Mouse (Mus musculus): Measurements from ENCODE around the gene Dirc2.

Gene Dirc2

GRCm38 (mm10) chr16:35768785-35769642, at the start of gene Dirc2:
TSS of gene Dirc2 (minus strand) at chr16:35769356.
- peak; percentile 79 to 83 for DNase-seq (ENCODE audit: low spot score in 2 of 2)

GRCm38 (mm10) chr16:35817255-35818089, 48.3 kb upstream of the Dirc2 start:
- peak; percentile 86 to 91 for DNase-seq (ENCODE audit: low spot score in 2 of 2)

- no peak for DNase-seq (ENCODE audit: low spot score in 2 of 2)
Measured at GRCm38 (mm10) chr16:35813119-35813518, 44.0 kb upstream of the Dirc2 start.

- no peak for DNase-seq (ENCODE audit: low spot score in 2 of 2)
Measured at GRCm38 (mm10) chr16:35808838-35809237, 39.7 kb upstream of the Dirc2 start.

- DNase-seq (ENCODE audit: low spot score in 2 of 2), result no peak
Measured at GRCm38 (mm10) chr16:35807663-35807992, 38.5 kb upstream of the Dirc2 start.

- DNase-seq (ENCODE audit: low spot score in 2 of 2), result no peak
Measured at GRCm38 (mm10) chr16:35806973-35807662, 38.0 kb upstream of the Dirc2 start.

GRCm38 (mm10) chr16:35803723-35804122, 34.6 kb upstream of the Dirc2 start:
- DNase-seq (ENCODE audit: low spot score in 2 of 2), result no peak

GRCm38 (mm10) chr16:35802163-35802562, 33.0 kb upstream of the Dirc2 start:
- DNase-seq (ENCODE audit: low spot score in 2 of 2), result no peak

GRCm38 (mm10) chr16:35791962-35792521, 22.9 kb upstream of the Dirc2 start:
- no peak for DNase-seq (ENCODE audit: low spot score in 2 of 2)

- no peak for DNase-seq (ENCODE audit: low spot score in 2 of 2)
Measured at GRCm38 (mm10) chr16:35788330-35788729, 19.2 kb upstream of the Dirc2 start.

- no peak for DNase-seq (ENCODE audit: low spot score in 2 of 2)
Measured at GRCm38 (mm10) chr16:35787568-35788189, 18.5 kb upstream of the Dirc2 start.

GRCm38 (mm10) chr16:35787163-35787562, 18.0 kb upstream of the Dirc2 start:
- no peak for DNase-seq (ENCODE audit: low spot score in 2 of 2)

- no peak for DNase-seq (ENCODE audit: low spot score in 2 of 2)
Measured at GRCm38 (mm10) chr16:35784134-35784725, 15.1 kb upstream of the Dirc2 start.

- no peak for DNase-seq (ENCODE audit: low spot score in 2 of 2)
Measured at GRCm38 (mm10) chr16:35783207-35783573, 14.0 kb upstream of the Dirc2 start.

- DNase-seq (ENCODE audit: low spot score in 2 of 2), result no peak
Measured at GRCm38 (mm10) chr16:35782451-35783206, 13.5 kb upstream of the Dirc2 start.

- DNase-seq (ENCODE audit: low spot score in 2 of 2), result no peak
Measured at GRCm38 (mm10) chr16:35781651-35782050, 12.5 kb upstream of the Dirc2 start.

GRCm38 (mm10) chr16:35781096-35781495, 11.9 kb upstream of the Dirc2 start:
- DNase-seq (ENCODE audit: low spot score in 2 of 2), result no peak

- DNase-seq (ENCODE audit: low spot score in 2 of 2), result no peak
Measured at GRCm38 (mm10) chr16:35779681-35780080, 10.5 kb upstream of the Dirc2 start.

- peak in 1 of 2 experiments; percentile 18 for DNase-seq (ENCODE audit: low spot score in 2 of 2)
Measured at GRCm38 (mm10) chr16:35777768-35778167, 8.6 kb upstream of the Dirc2 start.

GRCm38 (mm10) chr16:35776737-35777136, 7.6 kb upstream of the Dirc2 start:
- DNase-seq (ENCODE audit: low spot score in 2 of 2), result no peak
